Mouse (Mus musculus) brain, adult 2 months (tissue): ENCODE results near the gene Nucb1.
A peak's percentile ranks its signal among the peaks of the same experiment; 100 is the strongest.
"Not testable (repeated sequence)": the region's sequence is repeated elsewhere in the genome, so short reads cannot be mapped to it uniquely, and the experiment has no call there.

ENCODE experiments used
- DNase-seq: peaks from one replicate; pipeline ENCODE4 v3.0.0; 2011; ENCODE audit warnings: low read depth, low spot score

Gene Nucb1

DNA sequence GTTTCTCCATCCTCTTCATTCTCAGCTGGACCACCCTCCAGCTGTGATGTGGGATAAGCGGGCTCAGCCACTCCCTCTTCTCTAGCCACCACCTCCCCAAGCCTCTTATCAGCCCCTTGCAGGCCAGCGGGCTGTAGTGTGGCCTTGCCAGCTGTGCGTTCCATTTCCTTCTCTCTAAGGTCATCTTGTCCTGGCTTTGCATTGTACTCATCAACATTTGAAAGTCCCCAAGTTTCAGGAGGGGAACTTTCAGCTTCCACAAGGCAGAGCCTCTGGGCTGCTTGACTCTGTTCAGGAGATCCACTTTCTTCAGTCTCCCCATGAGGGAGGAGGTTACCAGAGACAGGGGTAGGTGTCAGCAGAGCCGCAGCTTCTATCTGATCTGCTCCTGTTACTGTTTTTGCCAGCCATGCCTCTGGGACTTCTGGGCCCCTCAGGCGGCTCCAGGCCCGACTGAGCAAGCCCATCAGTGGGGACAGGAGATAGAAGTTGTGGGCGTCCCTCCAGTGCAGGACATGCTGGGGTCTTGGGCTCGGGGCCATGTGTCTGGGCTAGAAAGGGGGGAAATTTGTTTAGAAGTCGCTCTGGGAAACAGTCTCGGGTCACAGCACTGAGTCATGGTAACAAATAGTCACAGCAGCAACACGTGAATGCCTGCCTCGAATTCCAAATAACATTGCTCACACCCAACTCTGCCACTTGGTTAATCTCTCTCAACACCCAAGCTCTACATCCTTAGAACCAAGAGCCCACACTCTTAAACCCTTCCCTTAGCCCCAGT lies 14.8 kb upstream of the Nucb1 start:
- peak; percentile 50 for DNase-seq

- DNase-seq = no peak
These were observed 13.5 kb upstream of the Nucb1 start for GRCm38 (mm10) chr7:45523678-45524170.

GRCm38 (mm10) chr7:45522957-45523676 lies 12.9 kb upstream of the Nucb1 start:
- DNase-seq = no peak

DNA sequence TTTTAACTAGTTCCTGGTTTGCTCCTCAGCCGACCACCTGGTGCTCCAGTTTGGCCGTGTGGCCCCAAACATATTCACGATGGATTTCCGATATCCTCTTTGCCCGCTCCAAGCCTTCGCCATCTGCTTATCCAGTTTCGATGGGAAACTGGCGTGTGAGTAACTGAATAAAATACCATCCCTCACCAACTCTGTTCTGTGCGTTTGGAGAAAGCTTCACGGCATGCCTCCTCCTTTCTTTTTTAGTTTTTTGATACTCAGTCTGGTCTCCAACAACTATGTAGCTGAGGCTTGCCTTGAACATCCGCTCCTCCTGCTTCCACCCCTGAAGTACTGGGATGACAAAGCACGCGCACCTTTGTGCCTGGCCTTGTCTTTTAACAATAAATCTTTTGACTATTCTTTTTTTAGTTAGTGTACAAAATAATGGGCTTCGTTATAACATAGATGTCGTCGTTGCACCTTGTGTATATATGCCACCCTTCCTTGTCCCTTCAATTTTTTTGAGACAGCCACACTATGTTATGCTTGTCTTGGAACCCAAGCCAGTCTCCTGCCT lies 12.1 kb upstream of the Nucb1 start:
- no peak for DNase-seq

- peak; percentile 97 for DNase-seq
These were observed 11.6 kb upstream of the Nucb1 start for GRCm38 (mm10) chr7:45521728-45522184.

DNA sequence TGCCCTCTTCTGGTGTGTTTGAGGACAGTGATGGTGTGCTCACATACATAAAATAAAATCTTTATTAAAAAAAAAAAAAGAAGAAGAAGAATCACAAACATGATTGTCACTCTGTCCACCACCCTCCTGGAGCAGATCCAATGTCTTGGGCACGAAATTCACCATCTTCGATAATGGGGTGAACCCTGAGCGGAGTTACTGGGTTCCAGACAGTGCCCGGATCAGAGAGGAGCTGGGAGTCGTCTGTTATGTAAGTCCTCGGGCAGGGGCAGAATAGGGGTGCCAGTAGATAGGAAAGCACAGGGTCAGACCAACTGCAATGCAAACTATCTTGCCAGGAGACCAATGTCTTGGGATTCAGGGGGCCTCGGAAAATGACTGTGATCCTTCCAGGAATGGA lies 10.4 kb upstream of the Nucb1 start:
- DNase-seq = no peak

- DNase-seq = no peak
These were observed 9.3 kb upstream of the Nucb1 start for GRCm38 (mm10) chr7:45519345-45520120.

- DNase-seq = no peak
These were observed 8.4 kb upstream of the Nucb1 start for GRCm38 (mm10) chr7:45518618-45519017.

GRCm38 (mm10) chr7:45516846-45517245 lies 6.6 kb upstream of the Nucb1 start:
- not testable (repeated sequence) for DNase-seq

DNA sequence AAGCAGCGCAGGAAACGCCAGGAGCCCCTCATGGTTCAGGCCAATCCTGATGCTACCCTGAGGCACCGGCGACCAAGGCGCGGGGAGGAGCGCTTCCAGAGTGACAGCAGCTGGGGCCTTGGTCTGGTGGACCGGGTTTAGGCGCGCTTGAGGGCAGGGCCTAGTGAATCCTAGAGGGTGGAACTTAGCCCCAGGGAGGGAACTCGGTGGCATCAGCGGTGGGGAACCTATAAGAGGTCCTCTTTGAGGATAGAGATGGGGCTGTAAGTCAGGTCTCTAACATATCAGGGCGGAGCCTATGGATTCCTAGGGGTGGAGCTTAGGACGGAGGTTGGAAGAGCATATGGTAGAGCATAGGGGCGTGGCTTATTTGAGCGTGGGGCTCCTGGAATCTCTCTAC lies 5.2 kb upstream of the Nucb1 start:
- no peak for DNase-seq

DNA sequence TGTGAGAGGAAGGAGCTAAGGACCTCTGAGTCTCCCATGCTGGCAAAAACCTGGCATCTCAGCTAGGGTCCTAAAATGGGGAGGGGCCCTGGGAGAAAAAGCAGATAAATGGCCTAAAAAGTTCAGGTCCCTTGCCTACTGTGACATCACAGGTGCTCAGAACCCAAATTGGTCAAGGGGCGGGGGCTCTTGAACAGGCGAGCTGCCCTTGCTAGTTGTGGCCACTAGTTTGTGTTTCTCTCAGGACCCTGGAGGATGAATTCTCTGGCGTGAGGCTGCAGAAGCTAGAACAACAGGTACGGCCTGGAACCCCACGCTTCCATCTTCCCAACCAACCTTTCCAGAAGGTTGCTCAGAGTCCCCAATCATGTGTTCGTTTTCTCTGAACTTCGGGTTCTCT lies 4.2 kb upstream of the Nucb1 start:
- no peak for DNase-seq

GRCm38 (mm10) chr7:45509181-45509882 lies 874 bp downstream of the Nucb1 start:
- DNase-seq = no peak

DNA sequence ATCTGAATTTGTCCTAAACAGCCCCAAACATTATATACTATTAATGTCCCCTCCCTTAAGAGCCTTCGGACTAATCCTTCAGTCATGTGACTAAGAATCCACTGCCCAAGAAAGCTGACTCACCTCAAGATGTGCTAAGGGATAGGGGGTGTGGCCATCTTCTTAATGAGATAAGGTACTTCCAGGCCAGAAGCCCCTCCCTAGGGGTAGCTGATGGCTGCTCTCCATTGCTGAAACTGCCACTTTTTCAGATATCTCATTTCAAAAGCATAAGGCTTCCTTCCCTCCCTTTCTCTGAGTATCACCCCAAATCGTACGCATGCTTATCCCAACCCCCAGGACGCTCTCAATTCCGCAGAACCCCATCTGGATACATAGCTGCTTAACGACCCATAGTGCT lies 1.6 kb downstream of the Nucb1 start:
- no peak for DNase-seq

- no peak for DNase-seq
These were observed 2.6 kb downstream of the Nucb1 start for GRCm38 (mm10) chr7:45507583-45507982.

DNA sequence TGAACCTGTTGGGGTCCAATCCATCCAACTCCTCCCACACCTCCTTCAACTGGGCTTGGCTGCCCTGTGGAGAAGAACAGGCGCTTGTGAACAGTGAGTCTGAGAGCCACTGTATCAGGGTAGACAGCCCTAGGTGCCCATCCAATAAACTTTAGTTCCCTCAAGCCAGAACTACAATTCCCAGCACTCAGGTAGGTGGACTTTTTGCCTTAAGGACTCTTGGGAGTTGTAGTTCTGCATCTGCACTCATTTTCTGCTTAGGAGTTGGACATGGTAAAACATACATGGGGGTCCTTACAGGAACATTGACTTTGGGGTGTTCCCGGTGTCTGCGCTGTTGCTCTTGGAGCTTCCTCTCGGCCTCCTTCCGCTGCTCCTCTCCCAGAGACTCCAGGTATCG lies 11.8 kb downstream of the Nucb1 start:
- no peak for DNase-seq

DNA sequence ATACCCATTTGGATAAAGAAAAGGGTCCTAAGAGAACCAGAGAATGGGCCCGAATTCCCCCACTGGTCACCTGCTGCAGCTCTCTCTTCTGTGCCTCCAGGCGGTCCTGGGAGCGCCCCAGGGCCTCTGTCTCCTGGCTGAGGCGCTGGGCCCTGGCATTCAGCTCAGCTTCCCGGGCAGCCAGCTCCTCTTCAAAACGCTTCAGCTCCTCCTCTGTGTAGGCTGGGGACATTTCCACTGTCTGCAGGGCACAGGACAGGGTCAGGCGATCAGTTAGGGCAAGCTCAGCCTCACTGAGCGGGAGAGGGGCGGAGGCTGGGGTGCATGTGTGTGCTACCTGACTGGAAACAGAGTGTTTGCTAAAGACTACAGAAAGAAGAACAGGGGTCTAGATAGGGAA lies 15.7 kb downstream of the Nucb1 start:
- no peak for DNase-seq

GRCm38 (mm10) chr7:45492951-45493350 lies 17.3 kb downstream of the Nucb1 start:
- peak; percentile 94 for DNase-seq

DNA sequence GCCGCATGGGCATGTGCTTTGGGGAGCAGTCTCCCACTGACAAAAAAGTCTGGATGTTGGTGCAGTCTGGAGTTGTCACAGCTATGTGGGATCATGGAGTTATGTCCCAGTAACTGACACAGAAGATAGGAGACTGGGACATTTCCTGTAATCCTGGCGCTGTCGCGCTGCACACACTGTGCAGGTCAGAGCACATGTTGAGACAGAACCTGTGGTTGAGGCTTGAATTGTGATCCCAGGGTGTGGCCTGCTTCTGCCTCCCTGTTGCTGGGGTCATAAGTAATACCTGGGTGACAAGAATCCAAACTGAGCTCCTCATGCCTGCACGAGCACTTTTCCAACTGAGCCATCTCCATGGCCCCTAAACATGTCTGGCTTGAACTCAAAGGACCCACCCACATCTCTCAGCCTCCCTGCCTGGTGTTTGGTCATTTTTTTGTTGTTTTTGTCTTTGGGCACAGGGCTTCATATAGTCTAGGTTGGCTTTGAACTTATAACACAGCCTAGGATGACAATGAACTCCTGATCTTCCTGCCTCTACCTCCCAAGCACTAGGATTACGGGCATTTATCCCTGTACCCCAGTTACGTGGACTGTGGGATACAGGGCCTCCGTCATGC lies 17.9 kb downstream of the Nucb1 start:
- no peak for DNase-seq

GRCm38 (mm10) chr7:45491264-45491663 lies 18.9 kb downstream of the Nucb1 start:
- no peak for DNase-seq

DNA sequence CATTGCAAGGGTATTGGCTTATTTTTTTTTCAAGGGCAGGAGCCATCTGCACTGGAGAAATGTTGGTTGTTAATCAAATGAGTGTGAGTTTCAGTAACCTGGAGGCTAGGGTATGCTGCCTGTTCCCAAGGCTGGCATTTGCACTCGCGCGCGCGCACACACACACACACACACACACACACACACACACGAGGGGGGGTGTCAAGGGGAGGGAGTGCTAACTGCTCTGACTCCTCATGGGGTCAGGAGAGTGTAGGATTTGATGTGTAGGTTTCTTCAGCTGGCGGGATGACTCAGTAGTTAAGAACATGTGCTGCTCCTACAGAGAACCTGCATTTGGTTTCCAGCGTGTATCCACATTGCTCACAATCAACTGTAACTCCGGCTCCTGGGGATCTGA lies 19.4 kb downstream of the Nucb1 start:
- DNase-seq = peak; percentile 86

DNA sequence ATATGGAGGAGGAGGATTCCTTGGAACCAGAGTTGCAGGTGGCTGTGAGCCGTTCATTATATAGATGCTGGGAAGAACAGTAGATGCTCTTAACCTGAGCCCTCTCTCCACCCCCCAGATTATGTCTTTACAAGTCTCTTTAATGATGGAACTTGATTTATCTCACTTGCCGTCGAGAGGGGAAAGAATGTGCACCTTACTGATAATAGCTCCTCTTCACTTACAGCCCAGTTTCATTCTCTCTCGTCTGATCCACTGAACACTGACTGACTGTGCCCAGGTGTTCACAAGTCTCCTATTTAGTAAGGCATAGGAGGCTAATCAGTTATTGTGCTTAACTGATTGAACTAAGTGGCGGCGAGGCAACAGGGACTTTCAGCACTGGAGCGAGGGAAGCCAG lies 20.6 kb downstream of the Nucb1 start:
- no peak for DNase-seq
